Mouse (Mus musculus): ENCODE results near the gene Megf8. TPM values are rescaled to one million over a fixed set of nuclear protein-coding genes. Genes with fewer than 3 reads are reported as not detected.
A peak's percentile ranks its signal among the peaks of the same experiment; 100 is the strongest.

The Megf8 gene
- total and polyA plus RNA-seq, 2 experiments = 1.5 to 5.1 TPM

- Histone ChIP-seq H3K4me1 (ENCODE audit: control insufficient read depth, insufficient read depth, low read length) (no peaks in the 10 kb centered on the region), H3K4me3 (ENCODE audit: insufficient read depth, low read depth, low read length) (no peak overlapping the region), H3K27me3 (ENCODE audit: control insufficient read depth, insufficient read depth, low read length) (peaks cover 14% of the 10 kb centered on the region), H3K79me2 (ENCODE audit: control insufficient read depth, insufficient read depth, low read length) (no peaks in the 10 kb centered on the region), H3K36me3 (ENCODE audit: control insufficient read depth, insufficient read depth, low read length) (no peaks in the 10 kb centered on the region), H3K9ac (ENCODE audit: low read depth, low read length) (no peak overlapping the region), H3K27ac (replicated peaks; ENCODE audit: insufficient read depth, low read depth, low read length) (no peak overlapping the region)
- no peak for TF ChIP-seq CTCF (IDR thresholded peaks at IDR 0.05; ENCODE audit: low read depth, low read length)
- TF ChIP-seq POLR2A (IDR thresholded peaks at IDR 0.05; ENCODE audit: extremely low read depth, insufficient read depth, low read length) = no peak
- no peak for DNase-seq (ENCODE audit: extremely low read depth, low read depth, low spot score)
- 55% methylated on average over 13 of the region's 13 CpGs for WGBS
These were observed 49.1 kb downstream of the Megf8 start for GRCm38 (mm10) chr7:25365937-25366625.

- Histone ChIP-seq H3K27me3 (ENCODE audit: control insufficient read depth, insufficient read depth, low read length) (peaks cover 14% of the 10 kb centered on the region), H3K9ac (ENCODE audit: low read depth, low read length) (no peak overlapping the region), H3K4me3 (ENCODE audit: insufficient read depth, low read depth, low read length) (no peak overlapping the region), H3K79me2 (ENCODE audit: control insufficient read depth, insufficient read depth, low read length) (no peaks in the 10 kb centered on the region), H3K4me1 (ENCODE audit: control insufficient read depth, insufficient read depth, low read length) (no peaks in the 10 kb centered on the region), H3K36me3 (ENCODE audit: control insufficient read depth, insufficient read depth, low read length) (no peaks in the 10 kb centered on the region), H3K27ac (replicated peaks; ENCODE audit: insufficient read depth, low read depth, low read length) (no peak overlapping the region)
- TF ChIP-seq CTCF (IDR thresholded peaks at IDR 0.05; ENCODE audit: low read depth, low read length) = peak; percentile 67
- no peak for TF ChIP-seq POLR2A (IDR thresholded peaks at IDR 0.05; ENCODE audit: extremely low read depth, insufficient read depth, low read length)
- no peak for DNase-seq (ENCODE audit: extremely low read depth, low read depth, low spot score)
- WGBS = 4% methylated on average over 33 of the region's 33 CpGs
These were observed 50.8 kb downstream of the Megf8 start for GRCm38 (mm10) chr7:25367632-25368293.

- Histone ChIP-seq H3K27me3 (ENCODE audit: control insufficient read depth, insufficient read depth, low read length) (peaks cover 14% of the 10 kb centered on the region), H3K79me2 (ENCODE audit: control insufficient read depth, insufficient read depth, low read length) (no peaks in the 10 kb centered on the region), H3K9ac (ENCODE audit: low read depth, low read length) (no peak overlapping the region), H3K4me1 (ENCODE audit: control insufficient read depth, insufficient read depth, low read length) (no peaks in the 10 kb centered on the region), H3K36me3 (ENCODE audit: control insufficient read depth, insufficient read depth, low read length) (no peaks in the 10 kb centered on the region), H3K27ac (replicated peaks; ENCODE audit: insufficient read depth, low read depth, low read length) (no peak overlapping the region), H3K4me3 (ENCODE audit: insufficient read depth, low read depth, low read length) (no peak overlapping the region)
- TF ChIP-seq POLR2A (IDR thresholded peaks at IDR 0.05; ENCODE audit: extremely low read depth, insufficient read depth, low read length) (no peak), CTCF (IDR thresholded peaks at IDR 0.05; ENCODE audit: low read depth, low read length) (no peak)
- DNase-seq (ENCODE audit: extremely low read depth, low read depth, low spot score) = no peak
- WGBS = 26% methylated on average over 12 of the region's 12 CpGs
These were observed 51.4 kb downstream of the Megf8 start for GRCm38 (mm10) chr7:25368333-25368732.

GRCm38 (mm10) chr7:25369058-25369749 is 52.2 kb downstream of the Megf8 start, which contains the start of gene Cnfn:
Cnfn (minus strand) TSS chr7:25369724.
- Histone ChIP-seq H3K27me3 (ENCODE audit: control insufficient read depth, insufficient read depth, low read length) (peaks cover 14% of the 10 kb centered on the region), H3K79me2 (ENCODE audit: control insufficient read depth, insufficient read depth, low read length) (no peaks in the 10 kb centered on the region), H3K4me3 (ENCODE audit: insufficient read depth, low read depth, low read length) (no peak within 1 kb of the TSS), H3K36me3 (ENCODE audit: control insufficient read depth, insufficient read depth, low read length) (no peaks in the 10 kb centered on the region), H3K27ac (replicated peaks; ENCODE audit: insufficient read depth, low read depth, low read length) (no peak within 1 kb of the TSS), H3K9ac (ENCODE audit: low read depth, low read length) (no peak within 1 kb of the TSS), H3K4me1 (ENCODE audit: control insufficient read depth, insufficient read depth, low read length) (no peaks in the 10 kb centered on the region)
- WGBS = 52% methylated on average over 12 of the region's 12 CpGs
- DNase-seq (ENCODE audit: extremely low read depth, low read depth, low spot score) = no peak
- TF ChIP-seq POLR2A (IDR thresholded peaks at IDR 0.05; ENCODE audit: extremely low read depth, insufficient read depth, low read length) (no peak), CTCF (IDR thresholded peaks at IDR 0.05; ENCODE audit: low read depth, low read length) (no peak)

- Histone ChIP-seq H3K27ac (replicated peaks; ENCODE audit: insufficient read depth, low read depth, low read length) (no peak overlapping the region), H3K9ac (ENCODE audit: low read depth, low read length) (no peak overlapping the region), H3K27me3 (ENCODE audit: control insufficient read depth, insufficient read depth, low read length) (peaks cover 14% of the 10 kb centered on the region), H3K4me1 (ENCODE audit: control insufficient read depth, insufficient read depth, low read length) (no peaks in the 10 kb centered on the region), H3K36me3 (ENCODE audit: control insufficient read depth, insufficient read depth, low read length) (no peaks in the 10 kb centered on the region), H3K4me3 (ENCODE audit: insufficient read depth, low read depth, low read length) (no peak overlapping the region), H3K79me2 (ENCODE audit: control insufficient read depth, insufficient read depth, low read length) (no peaks in the 10 kb centered on the region)
- no peak for TF ChIP-seq CTCF (IDR thresholded peaks at IDR 0.05; ENCODE audit: low read depth, low read length)
- TF ChIP-seq POLR2A (IDR thresholded peaks at IDR 0.05; ENCODE audit: extremely low read depth, insufficient read depth, low read length) = no peak
- no peak for DNase-seq (ENCODE audit: extremely low read depth, low read depth, low spot score)
- 60% methylated on average over 5 of the region's 5 CpGs for WGBS
These were observed 55.5 kb downstream of the Megf8 start for GRCm38 (mm10) chr7:25372441-25372840.
